Mouse (Mus musculus): Measurements from ENCODE around the gene Pparg.

The Pparg gene

GRCm38 (mm10) chr6:115361606-115362462 is 1.1 kb downstream of the Pparg start:
- peak; percentile 13 for DNase-seq (ENCODE audit: low spot score)

GRCm38 (mm10) chr6:115366869-115367610 is 6.3 kb downstream of the Pparg start:
- no peak for DNase-seq (ENCODE audit: low spot score)

- no peak for DNase-seq (ENCODE audit: low spot score)
Measured at GRCm38 (mm10) chr6:115374871-115375852, 14.4 kb downstream of the Pparg start.

GRCm38 (mm10) chr6:115380596-115380995 is 19.8 kb downstream of the Pparg start:
- no peak for DNase-seq (ENCODE audit: low spot score)

- DNase-seq (ENCODE audit: low spot score), result no peak
Measured at GRCm38 (mm10) chr6:115382712-115383111, 22.0 kb downstream of the Pparg start.

GRCm38 (mm10) chr6:115389945-115390540 is 29.3 kb downstream of the Pparg start:
- DNase-seq (ENCODE audit: low spot score), result no peak

- DNase-seq (ENCODE audit: low spot score), result no peak
Measured at GRCm38 (mm10) chr6:115396911-115397310, 36.2 kb downstream of the Pparg start.

- DNase-seq (ENCODE audit: low spot score), result no peak
Measured at GRCm38 (mm10) chr6:115404354-115404753, 43.6 kb downstream of the Pparg start.

GRCm38 (mm10) chr6:115411477-115411876 is 50.7 kb downstream of the Pparg start:
- DNase-seq (ENCODE audit: low spot score), result no peak

- DNase-seq (ENCODE audit: low spot score), result no peak
Measured at GRCm38 (mm10) chr6:115418171-115418570, 57.4 kb downstream of the Pparg start.

- no peak for DNase-seq (ENCODE audit: low spot score)
Measured at GRCm38 (mm10) chr6:115418964-115419363, 58.2 kb downstream of the Pparg start.

- DNase-seq (ENCODE audit: low spot score), result peak; percentile 37
Measured at GRCm38 (mm10) chr6:115420963-115421362, 60.2 kb downstream of the Pparg start.

- no peak for DNase-seq (ENCODE audit: low spot score)
Measured at GRCm38 (mm10) chr6:115421665-115422064, 60.9 kb downstream of the Pparg start.

GRCm38 (mm10) chr6:115424433-115424832 is 63.7 kb downstream of the Pparg start:
- DNase-seq (ENCODE audit: low spot score), result no peak

GRCm38 (mm10) chr6:115432726-115433125 is 72.0 kb downstream of the Pparg start:
- DNase-seq (ENCODE audit: low spot score), result no peak

GRCm38 (mm10) chr6:115434054-115434453 is 73.3 kb downstream of the Pparg start:
- DNase-seq (ENCODE audit: low spot score), result no peak

GRCm38 (mm10) chr6:115434816-115435215 is 74.1 kb downstream of the Pparg start:
- DNase-seq (ENCODE audit: low spot score), result no peak

- no peak for DNase-seq (ENCODE audit: low spot score)
Measured at GRCm38 (mm10) chr6:115440231-115441006, 79.7 kb downstream of the Pparg start.

GRCm38 (mm10) chr6:115452501-115452900 is 91.8 kb downstream of the Pparg start:
- DNase-seq (ENCODE audit: low spot score), result no peak

- peak; percentile 29 for DNase-seq (ENCODE audit: low spot score)
Measured at GRCm38 (mm10) chr6:115462743-115463337, 102.1 kb downstream of the Pparg start.
